Mouse (Mus musculus): ENCODE results near the gene Adam1b.

GRCm38 (mm10) chr5:121500719-121501118 is 2.5 kb downstream of the Adam1b start:
- no peak for TF ChIP-seq POLR2A (IDR thresholded peaks at IDR 0.05; ENCODE audit: borderline replicate concordance, extremely low read depth, insufficient read depth, insufficient read length, poor library complexity, severe bottlenecking)
- TF ChIP-seq CTCF (IDR thresholded peaks at IDR 0.05; ENCODE audit: borderline replicate concordance, extremely low read depth, insufficient read depth, insufficient read length), result no peak

All from brain, embryonic 14.5 days (tissue).